Mouse (Mus musculus) left cerebral cortex, postnatal 14 days (tissue): ENCODE results near the gene Etv1. TPM values are rescaled to one million over a fixed set of nuclear protein-coding genes. Genes with fewer than 3 reads are reported as not detected.

Experiments
- DNase-seq, 2 experiments: peaks; one replicate each; pipeline ENCODE4 v3.0.0; 2021 to 2022; ENCODE audit warnings: low spot score in 2 of 2, mixed read lengths in 1 of 2
- intact Hi-C: fragments of 180-260 bp; cut with DNase I; formaldehyde crosslinking; loops from one replicate; pipeline ENCODE4 v1.15.1; 2025
- long read RNA-seq, 2 experiments: library from polyadenylated mRNA; stranded (forward); transcript quantifications; one replicate each; pipeline ENCODE4 v2.0.0; 2021
- total RNA-seq, 2 experiments: library from RNA; stranded (reverse); gene quantifications; 2 replicates each; pipeline ENCODE4 v1.2.3; 2021

Gene Etv1
- total RNA-seq, result 10 to 100 TPM; 72.6 TPM
- long read RNA-seq, experiment 1, full-length matches to known transcripts, result 5 of 18 reads
- long read RNA-seq, experiment 1, partial matches to known transcripts, result 11 of 18 reads
- long read RNA-seq, experiment 1, other reads (novel, unspliced or antisense), result 2 of 18 reads
- long read RNA-seq, experiment 2, full-length matches to known transcripts, result 5 of 13 reads
- long read RNA-seq, experiment 2, partial matches to known transcripts, result 8 of 13 reads
- long read RNA-seq, experiment 2, other reads (novel, unspliced or antisense), result 0 of 13 reads

DNA sequence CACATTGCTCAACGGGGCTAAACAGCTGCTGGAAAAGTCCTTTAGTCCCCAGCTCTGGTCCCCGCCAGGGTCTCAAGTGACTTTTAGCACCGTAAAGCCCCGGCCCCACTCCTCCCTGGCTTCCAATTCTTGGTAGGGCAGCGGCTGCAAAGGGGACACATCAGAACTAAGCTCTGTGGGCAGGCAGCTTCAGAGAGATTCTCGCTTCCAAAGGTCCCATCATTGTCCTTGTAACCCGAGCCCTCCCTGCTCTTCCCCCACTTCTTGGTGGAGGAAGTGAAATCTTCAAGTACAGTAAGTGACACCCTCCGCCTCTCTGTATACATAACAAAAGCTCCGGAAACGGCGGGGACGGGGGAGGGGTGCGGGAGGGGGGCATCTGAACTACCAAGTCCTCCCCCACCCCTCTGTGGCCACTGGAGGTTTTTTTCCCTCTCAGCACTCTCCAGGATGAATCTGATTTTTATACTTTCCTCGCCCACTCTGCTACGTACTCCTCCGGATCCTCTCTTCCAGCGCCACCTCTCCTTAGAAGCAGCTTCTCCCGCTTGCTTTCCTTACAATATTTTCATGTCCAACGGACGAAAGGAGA lies at the start of gene Etv1:
TSS of gene Etv1 (plus strand) at position 195 of the 592 bp plus-strand sequence.
- intact Hi-C loops, result loop anchor here (5.0 kb wide), 2 partner anchors 437 to 637 kb away; no protein-coding TSS in a partner anchor
- peak; percentile 15 to 31 for DNase-seq

DNA sequence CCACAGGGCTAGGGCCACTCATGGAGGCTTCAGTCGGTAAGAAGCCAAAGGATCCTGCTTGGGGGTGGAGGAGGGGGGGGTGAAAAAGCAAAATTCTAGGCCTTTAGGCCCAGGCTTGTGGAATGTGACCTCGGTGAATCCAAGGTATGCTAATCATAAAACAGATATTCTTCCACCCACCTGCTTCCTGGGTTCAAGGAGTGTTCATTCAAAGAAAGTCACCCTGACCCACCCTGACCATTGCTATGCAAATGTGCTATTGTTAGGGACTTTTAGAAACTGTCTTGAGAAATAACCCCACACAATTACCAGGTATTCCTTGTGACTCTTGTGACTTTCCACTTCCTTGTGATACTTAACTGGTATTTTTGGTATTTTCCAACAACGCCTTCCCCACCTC lies 49.5 kb upstream of the Etv1 start:
- DNase-seq, result no peak

DNA sequence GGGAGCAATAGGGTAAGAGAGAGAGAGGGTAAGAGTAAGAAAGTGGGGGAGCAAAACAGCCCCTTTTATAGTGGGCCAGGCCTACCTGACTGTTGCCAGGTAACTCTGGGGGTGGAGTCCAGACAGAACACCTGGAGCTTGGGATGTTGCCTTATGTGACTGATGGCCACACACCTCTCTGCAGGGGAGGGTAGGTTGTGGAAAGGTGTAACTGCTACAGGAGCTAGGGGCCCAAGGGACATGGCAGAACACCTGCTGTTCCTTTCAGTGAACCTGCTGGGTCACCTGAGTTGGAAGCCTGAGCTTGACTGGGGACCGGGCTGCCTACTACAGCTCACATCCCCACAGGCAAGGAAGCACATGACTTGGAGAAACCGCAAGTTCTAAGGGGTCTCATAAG lies 48.4 kb upstream of the Etv1 start:
- DNase-seq, result no peak
- intact Hi-C loops, result no loop called here

More for the DNA sequence above, 49.5 kb upstream of the Etv1 start:
- intact Hi-C loops, result no loop called here

DNA sequence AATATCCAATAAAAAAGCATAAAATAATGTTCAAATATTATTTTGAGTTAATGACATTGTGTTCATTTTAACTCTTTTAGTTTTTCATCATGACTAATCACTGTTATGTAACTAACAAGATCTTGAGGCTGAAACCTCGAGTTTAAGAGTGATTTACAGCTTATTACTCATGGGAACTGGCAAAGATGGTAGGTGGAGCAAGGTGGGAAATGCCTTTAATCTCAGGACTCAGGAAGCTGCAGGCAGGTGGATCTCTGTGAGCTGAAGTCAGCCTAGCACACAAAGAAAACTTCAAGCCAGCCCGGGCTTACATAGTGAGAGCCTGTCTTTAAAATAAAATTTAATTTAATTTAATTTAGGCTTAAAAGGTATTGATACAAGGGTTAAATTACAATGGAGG lies 19.9 kb upstream of the Etv1 start:
- intact Hi-C loops, result no loop called here
- no peak for DNase-seq

DNA sequence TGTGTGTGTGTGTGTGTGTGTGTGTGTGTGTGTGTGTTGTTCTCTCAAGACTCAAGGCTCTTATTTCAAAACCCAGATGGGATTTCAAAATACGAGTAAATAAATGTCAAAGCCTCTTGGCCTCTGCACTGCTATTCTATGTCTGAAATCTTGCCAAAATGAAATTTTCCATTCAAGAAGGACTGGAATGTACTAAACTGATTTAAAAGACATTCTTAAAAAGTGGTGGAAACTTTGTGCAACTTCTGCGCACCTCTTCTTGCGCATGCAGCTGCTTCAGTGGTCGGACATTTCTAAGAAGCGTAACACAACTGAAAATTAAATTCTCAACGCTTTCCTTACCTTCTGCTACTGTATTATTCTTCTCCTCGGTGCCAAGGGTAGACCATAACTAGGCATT lies 1.9 kb upstream of the Etv1 start:
- DNase-seq, result no peak
- intact Hi-C loops, result loop anchor here (5.0 kb wide), 2 partner anchors 435 to 635 kb away; no protein-coding TSS in a partner anchor

DNA sequence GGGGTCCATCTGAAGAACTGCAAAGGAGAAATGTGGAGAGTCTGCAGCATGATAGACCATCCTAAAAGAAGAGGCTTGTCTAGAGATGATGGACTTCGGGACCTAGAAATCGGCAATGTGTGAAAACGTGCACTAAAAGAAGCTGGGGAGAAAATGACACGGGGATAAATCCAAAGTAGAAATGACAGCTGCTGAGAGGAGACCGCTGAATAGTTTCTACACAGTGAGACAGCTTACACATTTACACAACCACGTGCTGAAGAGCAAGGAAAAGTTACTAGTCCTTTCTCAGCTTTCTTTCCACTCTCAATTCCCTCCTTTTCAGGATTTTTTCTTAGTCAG lies 1.3 kb upstream of the Etv1 start:
- intact Hi-C loops, result loop anchor here (5.0 kb wide), 2 partner anchors 436 to 636 kb away; no protein-coding TSS in a partner anchor
- DNase-seq, result no peak

DNA sequence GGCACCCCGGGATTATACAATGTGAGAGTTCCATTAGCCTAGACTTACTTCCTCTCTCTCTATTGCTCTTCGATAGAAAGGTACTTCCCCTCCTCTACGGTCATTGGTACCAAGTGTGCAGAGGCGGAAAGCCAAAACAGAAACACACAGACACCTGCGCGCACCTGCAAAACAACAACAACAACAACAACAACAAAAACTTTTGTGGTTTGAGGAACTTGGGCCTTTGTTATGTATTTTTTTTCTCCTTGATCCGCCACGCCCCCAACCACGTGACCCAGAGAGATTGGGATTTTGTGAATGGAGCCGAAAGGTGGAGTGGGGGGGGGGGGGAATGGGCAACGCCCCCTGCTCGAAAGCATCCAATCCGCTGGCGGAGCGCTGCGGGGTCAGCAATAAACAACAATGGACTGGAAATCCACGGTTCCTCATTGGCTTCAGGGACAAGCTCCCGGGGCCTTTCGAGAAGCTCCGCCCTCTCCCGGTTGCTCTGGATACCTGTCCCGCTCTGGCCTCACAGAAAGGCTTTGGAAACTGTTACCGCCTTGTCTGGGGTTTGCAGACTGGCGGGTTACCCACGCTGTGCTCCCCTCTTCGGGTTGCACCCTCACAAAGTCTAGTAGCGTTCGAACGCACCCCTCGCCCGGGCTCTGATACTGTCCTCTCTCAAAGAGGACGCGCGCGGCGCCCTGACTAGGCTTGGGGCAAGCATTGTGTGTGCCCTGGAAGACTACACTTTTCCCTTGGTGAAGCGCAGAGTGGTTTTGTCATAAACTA lies 693 bp upstream of the Etv1 start:
- peak; percentile 77 to 89 for DNase-seq
- intact Hi-C loops, result loop anchor here (5.0 kb wide), 2 partner anchors 436 to 636 kb away; no protein-coding TSS in a partner anchor

DNA sequence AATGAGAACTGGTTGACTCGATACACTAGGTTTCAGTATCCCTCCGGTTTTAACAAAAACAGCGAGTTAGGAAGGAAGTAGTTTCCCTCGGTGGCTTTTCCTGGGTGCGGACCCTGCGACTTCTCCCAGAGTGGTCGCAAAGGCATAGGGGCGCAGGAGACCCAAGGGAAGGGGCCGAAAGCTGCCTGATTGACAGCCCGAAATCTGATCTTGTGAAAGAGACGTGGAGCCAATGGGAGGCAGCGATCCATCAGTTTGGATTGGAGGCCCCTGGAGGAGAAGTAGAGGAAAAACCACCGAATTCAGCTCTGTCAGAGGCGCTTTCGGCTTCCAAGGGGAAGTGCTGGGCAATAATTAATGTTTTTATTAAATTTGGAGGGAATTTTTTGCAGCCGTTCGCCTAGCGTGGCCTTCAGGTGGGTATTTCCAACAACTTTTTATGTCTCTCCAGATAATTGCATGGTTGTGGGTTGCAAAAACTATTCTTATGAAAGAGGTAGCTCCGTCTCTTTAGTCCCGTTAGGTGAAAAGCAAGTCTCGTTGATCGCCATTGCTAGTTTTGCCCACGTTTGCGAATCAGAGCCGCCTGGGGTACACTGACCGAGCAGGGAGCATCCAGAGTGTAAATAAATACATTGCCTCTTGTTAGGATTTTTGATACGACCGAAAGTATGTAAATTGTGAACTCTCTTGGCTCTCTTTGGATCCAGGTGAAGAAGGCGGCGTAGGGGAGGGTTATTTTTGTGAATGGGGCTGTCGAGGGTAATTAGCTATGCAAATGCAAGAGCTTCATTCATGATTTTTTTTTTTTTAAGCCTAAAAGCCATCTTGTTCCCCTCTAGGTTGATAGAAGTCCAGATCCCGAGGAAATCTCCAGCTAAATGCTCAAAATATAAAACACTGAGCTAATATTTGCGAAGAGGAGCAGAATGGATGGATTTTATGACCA lies 1.1 kb downstream of the Etv1 start:
- intact Hi-C loops, result no loop called here

DNA sequence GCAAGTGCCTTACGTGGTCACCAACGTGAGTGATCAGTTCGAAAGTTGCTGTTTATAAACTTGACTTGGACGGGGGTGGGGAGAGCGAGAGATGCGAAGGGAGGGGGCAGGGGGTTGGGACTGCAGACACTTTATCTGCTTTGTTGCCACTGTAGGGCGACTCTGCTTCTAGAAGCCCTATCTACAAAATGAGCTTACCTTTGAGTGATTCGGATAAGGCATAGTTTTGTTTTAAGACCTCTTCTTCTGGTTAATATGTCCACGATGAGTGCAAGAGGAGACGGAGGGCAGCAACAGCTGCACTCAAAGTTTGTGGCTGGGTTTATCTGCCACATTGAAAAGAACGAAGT lies 1.8 kb downstream of the Etv1 start:
- DNase-seq, result peak in 1 of 2 experiments; percentile 12
- intact Hi-C loops, result no loop called here

More for the DNA sequence above, 1.1 kb downstream of the Etv1 start:
- peak; percentile 57 to 69 for DNase-seq

DNA sequence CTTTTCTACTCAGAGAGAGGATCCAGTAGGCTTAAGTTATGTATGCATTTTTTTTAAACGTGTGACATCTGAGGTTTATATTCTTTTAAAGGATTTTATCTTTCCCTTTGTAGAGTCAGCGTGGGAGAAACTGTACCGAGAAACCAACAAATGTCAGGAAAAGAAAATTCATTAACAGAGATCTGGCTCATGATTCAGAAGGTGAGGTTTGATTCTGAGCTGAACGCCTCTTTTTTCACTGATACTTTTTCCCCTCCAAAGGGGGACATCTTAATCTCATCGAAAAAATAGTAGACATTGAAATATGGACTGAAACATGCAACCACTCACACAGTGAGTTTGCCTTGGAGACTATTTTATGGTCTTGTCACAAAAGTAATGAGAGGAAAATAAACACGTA lies 2.5 kb downstream of the Etv1 start:
- intact Hi-C loops, result no loop called here
- no peak for DNase-seq

DNA sequence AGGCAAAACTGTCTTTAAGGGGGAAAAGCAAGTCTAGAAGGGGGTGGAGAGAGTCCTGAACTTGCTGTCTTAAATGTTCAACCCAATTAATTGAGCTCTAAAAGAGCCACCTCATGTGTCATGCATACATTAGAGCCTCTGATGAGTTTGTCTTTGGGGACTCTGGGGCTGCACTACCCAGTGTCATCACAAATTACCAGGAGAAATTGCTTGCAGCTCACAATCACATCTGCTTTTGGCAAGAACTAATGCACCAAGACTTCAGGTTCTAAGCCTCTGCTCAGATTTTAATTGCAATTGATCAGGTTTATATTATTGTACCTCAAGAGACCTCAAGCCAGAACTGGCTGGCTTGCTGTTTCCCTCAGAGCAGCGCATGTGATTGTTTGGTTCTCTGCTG lies 4.1 kb downstream of the Etv1 start:
- DNase-seq, result no peak
- intact Hi-C loops, result no loop called here

DNA sequence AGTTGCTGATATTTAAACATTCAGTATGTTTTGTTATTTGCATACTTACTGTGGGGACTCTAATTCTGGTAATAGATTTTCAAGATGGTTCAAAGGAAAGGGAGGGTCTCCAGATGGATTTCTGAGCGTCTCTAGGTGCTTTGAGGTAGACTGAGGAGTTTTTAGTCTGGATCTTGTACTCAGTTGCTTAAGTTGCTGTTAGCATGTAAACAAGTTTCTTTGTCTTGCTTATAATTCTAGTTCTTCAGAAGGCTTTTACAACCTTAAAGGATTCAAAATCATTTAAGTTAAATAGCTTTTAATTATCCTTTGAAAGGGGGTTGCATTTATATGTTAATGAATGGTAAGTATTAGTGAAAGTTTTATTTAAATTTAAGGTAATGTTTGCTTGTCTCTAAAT lies 5.0 kb downstream of the Etv1 start:
- no peak for DNase-seq
- intact Hi-C loops, result no loop called here

DNA sequence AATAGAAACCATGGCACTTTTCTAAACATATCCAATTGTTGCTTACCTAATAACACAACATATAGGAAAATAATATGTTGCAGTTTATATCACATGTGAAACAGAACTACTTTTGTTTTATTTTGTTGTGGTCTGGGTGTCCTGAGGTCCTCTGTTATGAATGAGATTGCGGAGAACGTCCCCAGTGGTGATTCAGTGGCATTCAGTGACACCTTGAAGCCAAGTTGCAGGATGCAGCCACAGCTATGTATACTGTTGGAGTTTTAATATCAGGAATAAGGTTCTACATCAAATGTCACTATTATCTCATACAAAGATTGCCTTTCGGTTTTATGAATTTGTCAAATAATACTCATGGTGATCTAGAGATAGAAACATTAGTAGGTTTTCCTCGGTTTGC lies 7.4 kb downstream of the Etv1 start:
- no peak for DNase-seq
- intact Hi-C loops, result no loop called here

DNA sequence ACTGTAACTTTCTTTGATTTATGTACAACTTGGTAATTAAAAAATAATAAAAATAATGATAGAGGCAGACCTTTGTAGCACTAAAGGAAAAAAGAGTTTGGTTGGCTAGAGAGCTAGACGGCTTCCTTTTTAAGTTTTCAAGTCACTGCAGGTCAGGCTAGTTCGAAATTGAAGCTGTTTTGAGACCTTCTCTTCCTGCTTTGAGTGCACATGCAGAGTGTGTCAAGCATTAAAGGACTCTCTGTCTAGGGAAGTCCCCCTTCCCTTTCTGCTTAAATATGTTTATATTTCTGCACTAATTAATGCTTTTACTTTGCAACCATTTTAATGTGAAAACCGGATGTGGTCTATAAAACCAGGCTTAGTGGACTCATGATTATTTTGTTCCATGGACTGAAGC lies 8.5 kb downstream of the Etv1 start:
- intact Hi-C loops, result no loop called here

DNA sequence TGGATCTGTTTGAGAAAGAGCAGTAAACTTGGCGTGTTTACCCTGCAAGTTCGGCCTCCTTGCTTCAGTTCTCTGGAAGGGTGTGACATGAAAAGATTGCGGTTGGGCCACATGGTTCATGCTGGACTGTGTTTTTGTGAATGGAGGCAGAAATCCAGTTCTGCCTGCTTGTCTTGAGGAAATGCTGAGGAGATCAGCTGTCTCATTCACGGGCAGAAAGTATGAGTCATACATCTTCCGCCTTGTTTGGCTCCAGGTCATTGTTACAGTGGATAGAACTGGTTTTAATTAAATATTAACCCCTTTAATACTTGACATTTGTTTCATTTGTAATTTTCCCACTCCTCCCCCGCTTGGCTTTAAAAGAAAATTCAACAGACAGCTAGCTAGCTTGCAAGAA lies 9.4 kb downstream of the Etv1 start:
- DNase-seq, result peak; percentile 15 to 38
- intact Hi-C loops, result no loop called here

More for the DNA sequence above, 8.5 kb downstream of the Etv1 start:
- DNase-seq, result no peak

DNA sequence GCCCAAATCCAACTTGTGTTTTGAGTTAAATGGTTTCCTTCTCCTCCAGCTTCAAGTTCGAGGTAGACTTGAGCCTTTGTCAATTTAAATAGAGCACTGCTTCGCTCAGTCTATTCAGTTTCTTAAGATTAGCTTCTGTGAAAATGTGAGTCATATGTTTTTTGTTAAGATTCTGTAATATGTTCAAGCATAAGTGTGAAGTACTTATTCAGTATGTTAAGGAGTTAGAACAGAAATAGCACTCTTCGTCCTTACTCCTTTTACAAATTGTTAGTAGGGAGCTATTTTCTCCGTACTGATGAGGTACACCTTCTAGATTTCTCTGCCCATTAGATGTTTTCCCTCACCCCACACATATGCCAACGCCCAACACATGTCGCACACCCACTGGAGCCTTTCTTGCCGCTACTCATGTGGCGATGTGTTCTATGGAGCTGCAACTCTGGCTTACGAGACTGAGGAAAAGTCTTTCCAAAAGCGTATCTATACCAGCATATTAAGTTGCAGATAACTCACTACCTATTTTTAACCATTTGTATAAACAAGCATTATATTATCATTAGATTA lies 10.7 kb downstream of the Etv1 start:
- DNase-seq, result peak; percentile 11 to 18
- intact Hi-C loops, result loop anchor here (5.0 kb wide), 1 partner anchor 702 kb away; no protein-coding TSS in a partner anchor

DNA sequence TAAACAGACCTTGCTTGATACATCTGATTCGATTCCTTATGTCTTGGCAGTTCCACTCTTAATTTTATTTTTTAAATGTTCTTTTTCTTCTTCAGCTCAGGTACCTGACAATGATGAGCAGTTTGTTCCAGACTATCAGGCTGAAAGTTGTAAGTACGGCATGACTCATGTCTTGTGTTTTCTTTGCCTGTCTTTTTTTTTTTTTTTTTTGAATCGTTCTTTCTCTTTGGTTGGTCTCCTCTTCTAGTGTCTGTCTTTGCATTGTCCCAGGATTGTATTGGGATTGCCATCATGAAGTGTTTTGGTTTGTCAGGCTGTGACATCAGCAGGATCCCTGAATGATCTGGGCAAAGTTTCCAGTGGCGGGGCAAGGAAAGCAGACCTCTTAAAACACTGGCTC lies 13.9 kb downstream of the Etv1 start:
- no peak for DNase-seq
- intact Hi-C loops, result loop anchor here (5.0 kb wide), 1 partner anchor 699 kb away; no protein-coding TSS in a partner anchor

DNA sequence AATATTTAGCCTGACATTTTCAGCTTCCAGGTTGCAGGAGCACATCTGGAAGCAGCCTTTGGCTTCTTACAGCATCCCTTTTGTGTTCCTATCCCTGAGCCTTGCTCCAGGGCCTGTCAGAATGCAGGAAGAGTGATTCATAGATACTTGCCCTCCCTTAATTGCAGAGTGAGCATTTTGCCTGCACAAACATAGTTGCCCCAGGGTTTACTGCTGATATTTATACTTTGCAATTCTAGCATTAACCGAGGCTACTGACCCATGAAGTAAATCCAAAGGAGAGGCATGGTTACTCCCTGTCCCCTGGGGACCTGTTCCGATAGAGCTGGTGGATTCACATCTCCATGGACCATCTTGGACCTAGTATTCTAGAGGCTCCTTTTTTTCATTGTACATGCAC lies 14.5 kb downstream of the Etv1 start:
- intact Hi-C loops, result loop anchor here (5.0 kb wide), 1 partner anchor 699 kb away; no protein-coding TSS in a partner anchor
- no peak for DNase-seq

DNA sequence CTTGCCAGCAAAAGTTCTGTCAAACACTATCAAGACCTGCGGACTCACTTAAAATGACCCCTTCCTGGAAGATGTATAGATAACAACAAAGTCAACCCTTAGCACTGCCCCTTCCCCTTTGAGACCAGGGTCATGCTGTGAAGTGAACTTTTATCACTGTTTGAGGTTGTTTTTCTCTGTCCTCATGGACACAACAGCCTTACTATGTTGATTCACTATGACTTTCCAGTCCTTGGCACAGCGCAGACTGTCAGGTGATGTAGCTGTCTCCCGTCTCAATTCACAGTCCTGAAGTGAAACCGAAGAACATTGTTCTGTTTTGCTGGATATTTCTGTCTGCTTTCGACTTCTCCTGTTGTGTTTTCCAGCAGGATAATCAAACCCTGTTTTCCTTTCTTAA lies 27.9 kb downstream of the Etv1 start:
- intact Hi-C loops, result no loop called here

More for the DNA sequence above, 27.9 kb downstream of the Etv1 start:
- no peak for DNase-seq
